Mouse (Mus musculus): Measurements from ENCODE around the gene Bcl2l12.

DNA sequence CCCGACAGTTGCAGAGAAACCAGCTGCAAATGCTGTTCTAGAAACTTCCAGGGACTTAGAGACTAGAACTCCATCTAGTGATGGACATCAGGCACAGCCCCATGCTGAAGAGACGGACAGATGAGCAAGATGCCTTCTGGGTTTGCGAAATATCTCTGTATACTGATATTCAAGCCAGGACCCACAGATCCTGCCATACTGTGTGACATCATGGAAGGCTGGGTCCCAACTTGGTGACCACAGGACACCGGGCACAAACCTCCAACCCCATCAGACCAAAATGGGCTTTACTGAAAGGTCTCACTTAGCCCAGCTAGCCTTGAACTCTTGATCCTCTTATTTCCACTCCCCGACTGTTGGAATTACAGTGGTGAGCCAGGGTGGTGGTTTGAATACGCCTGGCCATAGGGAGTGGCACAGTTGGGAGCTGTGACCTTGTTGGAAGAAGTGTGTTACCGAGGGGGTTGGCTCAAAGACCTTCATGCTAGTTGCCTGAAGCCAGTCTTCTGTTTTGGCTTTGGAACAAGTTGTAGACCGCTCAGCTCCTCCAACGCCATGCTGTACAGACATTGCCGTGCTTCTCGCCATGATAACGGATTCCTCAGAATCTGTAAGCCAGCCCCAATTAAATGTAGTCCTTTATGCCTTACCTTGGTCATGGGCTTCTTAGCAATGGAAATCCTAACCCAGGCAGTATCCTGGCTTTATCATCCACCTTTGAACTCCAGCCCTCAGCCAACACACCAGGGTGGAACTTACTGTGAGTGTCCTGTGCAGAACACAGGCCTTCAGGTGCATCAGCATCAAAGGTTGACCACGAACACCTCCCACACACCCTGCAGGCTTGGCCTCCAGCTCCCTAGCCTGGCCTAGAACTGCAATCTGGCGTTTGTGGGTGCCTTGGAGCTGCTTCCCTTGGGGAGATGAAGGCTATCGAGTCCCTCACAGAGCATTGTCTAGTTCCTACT is 26.1 kb upstream of the Bcl2l12 start:
- no peak for TF ChIP-seq FLI1 (IDR thresholded peaks at IDR 0.05; ENCODE audit: low read length)
- no peak for TF ChIP-seq GATA1 (IDR thresholded peaks at IDR 0.05; ENCODE audit: borderline replicate concordance, low read length)
